Mouse (Mus musculus) telencephalon, adult 2 months (tissue): ENCODE measurements at regions not wholly inside any gene's neighbourhood (a gene's known extent, or its start where the extent isn't known, plus 50 kb on each side); places are given as distances from the start of the nearest gene placed in this dataset.

Experiments used
- DNase-seq: peaks from one replicate; pipeline ENCODE4 v3.0.0-alpha.2; 2011; ENCODE audit warnings: low read depth, low spot score

DNA sequence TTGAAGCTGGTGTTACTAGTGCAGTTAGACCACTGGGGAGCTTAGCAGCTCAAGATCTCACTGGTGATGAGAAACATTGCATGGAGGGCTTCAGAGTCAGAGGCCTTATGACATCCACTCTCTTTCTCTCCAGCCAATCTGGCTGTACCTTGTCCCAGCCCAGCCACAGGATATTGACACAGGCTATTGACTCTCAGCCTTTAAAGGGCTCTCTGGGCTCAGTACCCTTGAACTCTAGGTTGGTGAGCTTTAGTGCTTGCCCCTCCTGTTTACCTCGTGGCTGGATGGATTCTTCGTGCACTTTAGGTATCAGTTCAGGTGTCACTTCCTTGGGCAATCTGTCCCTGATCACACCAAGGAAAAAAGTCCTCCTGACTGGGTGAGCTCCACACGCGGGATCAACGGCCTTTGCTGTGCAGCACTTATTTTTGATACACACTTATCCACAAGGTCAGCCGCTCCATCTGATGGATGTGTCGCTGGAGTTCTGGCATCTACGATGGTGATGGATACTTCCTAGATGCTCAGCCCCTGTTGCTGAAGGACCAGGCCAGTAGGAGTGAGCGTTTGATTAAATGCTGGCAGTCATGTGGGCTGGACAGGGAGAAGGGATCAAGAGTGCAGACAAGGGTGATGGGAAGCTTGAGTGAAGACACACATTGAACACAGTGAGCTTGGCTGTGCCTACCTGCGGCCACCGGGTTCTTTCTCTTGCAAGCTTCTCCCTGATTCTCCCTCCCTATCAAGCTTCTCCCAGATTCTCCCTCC, 177.7 kb downstream of the Snx10 start:
- no peak for DNase-seq

DNA sequence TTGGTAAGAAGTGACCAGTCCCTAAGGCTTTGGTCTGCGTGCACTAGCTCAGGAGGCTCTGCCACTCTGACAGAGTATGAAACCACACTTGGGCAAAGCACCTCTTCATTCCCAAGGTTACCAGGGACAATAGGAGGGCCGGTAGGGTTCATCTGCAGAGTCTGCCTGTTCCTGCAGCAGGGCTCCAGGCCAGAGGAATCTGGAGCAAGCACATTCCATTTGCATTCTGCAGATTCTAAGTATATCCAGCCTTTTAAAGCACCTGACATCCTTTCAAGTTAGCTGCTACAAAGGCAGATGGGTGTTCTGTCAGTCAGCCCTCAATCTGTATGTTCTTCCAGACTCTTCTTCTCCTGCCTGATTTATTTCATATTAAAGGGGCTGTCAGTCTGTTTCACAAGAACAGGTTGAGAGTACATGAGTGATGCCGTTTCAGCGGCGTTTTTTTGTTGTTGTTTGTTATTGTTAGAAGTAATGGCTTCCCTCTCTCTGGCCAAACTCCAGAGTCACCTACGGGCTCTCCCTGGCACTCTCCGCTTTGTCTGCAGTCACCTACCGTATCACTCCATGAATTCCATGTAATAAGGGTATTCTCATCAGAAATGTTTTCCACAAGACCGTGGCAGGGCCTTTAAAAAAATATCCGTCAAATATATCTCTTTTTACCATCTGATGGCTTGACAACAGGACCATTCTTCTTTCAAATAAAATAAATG, 178.9 kb downstream of the Snx10 start:
- DNase-seq = peak; percentile 50

DNA sequence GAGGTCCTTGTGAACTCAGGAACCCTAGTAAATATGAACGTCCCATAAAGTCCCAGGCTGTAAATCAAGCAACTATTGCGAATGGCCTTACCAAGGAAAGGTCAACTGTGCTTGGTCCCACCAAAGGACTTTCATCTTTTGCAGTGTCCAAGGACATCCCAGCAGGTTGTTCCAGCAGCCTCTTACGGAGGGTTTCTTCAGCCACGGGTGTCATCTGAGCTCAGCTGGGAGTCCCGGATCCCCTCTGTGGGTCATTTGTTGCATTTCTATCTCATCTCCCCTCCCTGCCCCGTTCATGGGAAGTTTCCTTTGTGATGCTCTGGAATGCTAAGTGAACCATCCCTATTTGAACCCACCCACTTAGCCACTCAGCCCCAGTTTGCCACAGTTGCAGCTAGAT, 184.3 kb downstream of the Snx10 start:
- no peak for DNase-seq

DNA sequence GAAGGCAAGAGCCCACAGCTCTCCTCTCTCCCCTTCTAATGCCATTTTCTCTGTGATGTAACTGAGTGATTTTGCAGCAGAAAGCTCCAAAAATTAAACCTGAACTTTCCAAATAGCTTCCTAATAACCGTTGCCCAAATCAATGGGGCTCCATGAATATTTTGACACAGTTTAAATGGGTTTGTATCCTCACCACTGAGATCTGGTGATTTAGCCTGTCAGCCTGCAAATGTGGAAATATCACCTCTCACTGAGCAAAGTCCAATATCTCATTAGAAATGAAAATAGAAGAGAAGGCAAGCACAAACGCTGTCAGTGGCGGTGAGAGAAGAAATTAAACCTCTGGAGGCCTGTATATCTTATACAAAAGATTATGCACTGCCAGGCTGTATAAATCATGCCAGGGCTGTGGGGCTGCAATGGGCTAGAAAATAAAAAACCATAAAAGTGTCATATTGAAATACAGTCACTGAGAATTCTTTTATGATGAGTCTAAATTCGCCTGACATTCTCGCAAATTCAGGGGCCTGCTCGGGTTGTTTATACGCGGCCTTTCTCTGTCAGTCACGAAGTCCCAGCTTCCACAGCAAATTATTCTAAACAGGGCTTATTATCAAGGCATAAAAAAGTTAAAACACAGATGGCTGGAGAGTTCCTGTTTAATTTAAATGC, 185.1 kb downstream of the Snx10 start:
- DNase-seq = no peak

DNA sequence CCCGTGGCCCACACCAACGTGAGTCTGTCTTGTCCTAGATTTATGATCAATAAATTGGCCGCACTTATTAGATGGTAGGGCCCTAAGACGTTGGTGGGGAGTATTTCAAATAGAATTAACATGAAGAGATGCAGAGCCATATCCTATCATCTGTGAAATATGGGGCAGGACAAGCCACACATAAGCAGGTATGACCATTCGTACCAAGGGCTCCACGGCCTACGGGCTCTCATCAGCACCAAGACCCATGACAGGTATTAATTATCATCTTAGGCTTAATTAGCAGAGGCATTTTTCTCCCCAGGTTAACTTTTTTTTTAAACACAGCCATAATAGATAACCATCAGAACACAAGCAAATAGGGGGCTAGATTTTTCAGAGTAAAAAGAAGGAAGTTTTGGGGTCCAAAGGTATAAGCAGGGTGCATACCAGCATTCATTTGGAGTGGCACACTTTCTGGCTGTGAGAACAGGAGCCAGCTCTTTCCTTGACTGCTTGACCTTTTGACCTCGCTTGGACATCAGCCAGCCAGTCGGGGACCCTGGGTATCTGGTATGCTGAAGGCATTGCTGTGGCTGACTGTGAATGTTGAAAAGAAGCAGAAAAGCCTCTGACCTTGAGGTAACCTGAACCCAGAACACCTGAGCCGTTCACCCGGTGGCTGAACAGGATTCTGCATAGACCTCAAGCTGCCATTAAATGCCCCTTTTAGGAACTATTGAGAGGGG, 185.8 kb downstream of the Snx10 start:
- DNase-seq = no peak

DNA sequence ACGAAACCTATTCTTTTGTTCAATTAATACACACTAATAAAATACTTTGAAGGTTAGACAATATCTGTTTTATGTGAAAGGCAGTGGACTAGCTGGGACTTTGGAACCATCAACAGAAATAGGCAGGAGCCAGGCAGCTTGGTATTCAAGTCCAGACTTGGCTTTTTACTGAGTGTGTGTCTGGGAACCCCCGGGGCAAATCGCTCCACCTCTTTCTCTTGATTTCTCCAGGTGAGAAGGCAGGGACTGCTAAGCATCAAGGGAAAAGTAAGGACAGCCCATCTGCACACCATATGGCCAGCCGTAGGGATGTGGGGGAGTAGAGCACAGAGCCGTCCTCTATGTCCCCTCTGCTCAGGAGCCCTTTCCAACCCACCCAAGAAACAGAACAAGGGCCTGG, 186.5 kb downstream of the Snx10 start:
- DNase-seq = no peak

DNA sequence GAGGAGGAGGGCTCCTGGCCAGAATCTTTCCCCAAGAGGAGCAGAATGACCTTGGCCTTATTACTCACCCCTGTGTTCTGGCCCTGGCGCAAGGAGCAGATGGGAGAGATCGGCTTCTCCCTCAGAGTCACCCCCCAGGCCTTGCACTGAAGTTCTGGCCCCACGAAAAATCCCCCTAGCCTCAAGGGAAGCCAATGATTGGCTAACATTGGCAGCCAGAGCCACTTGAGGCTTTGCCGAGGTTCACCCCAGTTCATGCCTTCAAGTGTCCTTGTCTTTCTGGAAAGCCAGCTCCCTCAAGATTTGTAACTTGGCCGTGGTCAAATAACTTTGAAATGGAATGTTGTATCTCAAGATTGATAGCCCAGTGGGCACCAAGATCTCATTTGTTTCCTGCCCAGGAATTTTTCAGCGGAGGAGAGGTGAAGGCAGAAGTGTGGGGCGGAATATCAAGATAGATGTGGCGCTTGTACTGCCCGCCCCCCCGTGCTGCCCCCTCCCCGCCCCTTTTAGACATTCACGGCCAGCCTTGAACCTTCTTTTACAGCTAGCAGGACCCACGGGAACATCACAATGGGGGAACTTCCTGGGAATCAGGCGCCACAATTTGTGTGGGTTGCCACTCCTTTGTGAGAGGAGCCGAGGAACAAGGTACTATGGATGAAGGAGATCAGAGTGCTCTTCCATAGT, 187.4 kb downstream of the Snx10 start:
- DNase-seq = no peak

DNA sequence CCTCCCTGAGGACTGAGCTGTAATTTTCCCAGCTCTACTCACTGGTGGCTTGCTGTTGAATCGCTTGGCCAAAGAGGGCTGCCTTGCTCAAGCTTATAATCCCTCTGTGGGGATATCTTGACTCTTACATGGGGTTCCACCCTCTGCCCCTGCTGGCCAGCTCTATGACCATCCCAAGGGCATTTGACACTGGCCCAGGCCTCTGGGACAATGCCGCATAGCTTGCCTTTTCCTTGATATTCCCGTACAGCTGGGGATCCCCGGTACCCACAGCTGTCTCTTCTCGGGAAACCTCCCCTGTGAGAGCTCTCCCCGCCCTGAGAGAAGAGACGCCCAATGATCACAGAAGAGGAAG, 187.9 kb downstream of the Snx10 start:
- DNase-seq = no peak

DNA sequence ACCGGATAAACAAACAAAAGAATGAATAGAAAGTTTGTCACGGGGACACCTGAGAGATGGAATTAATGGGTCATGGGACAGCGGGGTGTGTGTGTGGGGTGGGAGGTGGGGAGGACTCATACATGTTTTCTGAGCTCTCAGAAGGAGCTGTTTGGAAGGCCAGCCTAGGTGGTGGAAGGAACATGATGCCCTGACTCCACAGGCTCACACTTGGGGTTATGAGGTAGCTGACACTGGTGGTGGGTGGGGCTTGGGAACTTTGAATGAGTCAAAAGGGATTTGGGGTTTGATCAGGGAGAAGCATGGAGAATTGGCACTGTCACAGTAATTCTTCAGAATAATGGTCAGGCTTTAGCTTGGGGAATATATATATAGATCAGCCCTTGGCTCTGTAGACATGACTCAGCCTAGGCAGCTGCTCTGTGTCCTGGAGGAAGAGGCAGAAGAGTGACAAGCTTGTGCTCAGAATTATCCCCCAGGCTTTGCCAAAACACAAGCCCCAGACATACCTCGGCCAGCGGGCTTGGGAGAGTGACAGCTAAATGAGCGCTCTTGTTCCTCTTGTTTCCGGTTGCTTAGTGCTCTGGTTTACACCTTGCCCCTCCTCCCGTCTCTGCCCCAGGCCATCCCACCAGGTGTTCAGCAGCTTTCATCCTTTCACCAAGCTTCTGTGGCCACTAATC, 191.6 kb downstream of the Snx10 start:
- DNase-seq = no peak

DNA sequence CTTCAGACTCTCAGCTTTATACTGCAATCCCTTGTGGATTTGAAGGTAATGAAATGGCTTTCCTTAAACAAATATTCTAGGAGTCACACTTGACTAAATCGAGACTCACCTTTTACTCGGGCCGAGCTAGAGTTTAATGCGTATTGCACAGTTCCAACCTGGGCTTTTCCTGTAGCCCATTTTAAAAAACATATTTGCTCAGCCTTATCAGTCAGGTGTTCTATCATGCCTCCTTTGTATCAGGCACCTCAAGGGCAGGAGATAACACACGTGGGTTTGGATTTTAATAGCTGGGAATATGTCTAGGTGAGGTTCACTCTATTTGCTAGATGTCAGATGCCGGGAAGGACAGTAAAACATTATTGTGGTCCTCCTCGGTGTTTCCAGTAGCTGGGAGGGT, 193.7 kb downstream of the Snx10 start:
- no peak for DNase-seq

DNA sequence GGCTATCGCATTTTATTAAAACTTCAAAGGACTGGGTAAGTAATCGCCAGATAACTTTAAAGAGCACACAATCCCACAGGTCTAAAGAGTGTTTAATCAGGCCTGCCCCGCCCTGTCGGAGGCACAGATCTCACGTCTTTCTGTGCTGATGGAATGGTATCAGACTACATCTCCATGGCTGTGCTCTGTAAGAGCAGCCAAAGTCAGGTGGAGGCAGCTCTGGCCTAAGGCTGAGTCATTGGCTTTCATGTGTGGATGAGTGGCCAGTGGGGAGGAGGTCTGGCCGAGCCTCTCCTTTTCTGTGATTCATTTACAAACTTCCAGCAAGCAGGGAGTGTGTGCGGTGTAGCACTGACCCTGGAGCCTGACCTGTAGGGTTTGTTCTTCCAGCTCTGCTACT, 197.0 kb downstream of the Snx10 start:
- no peak for DNase-seq

DNA sequence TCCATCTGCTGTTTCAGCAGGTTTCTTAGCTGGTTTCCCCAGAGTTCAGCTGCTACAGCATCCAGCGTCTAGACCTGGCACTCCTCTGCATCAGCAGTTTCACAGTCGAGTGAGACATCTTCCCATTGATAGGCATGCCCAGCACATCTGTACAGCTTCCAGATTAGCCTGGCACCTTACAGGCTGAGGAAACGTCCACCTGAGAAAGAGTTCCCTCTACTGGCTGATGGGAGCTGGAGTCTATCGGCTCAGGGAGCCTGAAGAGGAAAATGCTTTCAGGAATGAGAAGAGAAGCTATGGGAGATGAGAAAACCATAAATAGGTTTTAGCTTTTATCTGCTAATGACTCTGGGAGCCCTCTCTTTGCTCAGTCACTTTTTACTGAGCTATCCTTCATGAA, 199.4 kb downstream of the Snx10 start:
- DNase-seq = no peak

DNA sequence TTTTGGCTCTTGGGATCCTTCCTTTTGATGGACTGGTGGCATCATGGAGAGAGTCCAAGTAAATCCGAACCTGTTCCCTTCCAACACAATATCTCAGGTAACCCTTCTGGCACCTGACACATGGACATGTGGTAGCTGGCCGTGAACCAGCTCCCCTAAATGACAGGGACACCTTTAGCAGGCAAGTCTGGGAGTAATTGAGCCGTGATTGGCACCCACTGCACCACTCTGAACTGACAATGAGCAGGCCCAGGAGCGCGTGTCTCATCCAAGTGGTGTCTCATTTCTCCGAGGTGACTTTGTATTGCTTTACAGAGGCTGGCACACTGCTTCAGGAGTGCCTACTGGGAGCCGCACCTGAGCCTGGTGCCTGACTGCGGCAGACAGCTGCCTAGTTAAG, 203.5 kb downstream of the Snx10 start:
- no peak for DNase-seq

DNA sequence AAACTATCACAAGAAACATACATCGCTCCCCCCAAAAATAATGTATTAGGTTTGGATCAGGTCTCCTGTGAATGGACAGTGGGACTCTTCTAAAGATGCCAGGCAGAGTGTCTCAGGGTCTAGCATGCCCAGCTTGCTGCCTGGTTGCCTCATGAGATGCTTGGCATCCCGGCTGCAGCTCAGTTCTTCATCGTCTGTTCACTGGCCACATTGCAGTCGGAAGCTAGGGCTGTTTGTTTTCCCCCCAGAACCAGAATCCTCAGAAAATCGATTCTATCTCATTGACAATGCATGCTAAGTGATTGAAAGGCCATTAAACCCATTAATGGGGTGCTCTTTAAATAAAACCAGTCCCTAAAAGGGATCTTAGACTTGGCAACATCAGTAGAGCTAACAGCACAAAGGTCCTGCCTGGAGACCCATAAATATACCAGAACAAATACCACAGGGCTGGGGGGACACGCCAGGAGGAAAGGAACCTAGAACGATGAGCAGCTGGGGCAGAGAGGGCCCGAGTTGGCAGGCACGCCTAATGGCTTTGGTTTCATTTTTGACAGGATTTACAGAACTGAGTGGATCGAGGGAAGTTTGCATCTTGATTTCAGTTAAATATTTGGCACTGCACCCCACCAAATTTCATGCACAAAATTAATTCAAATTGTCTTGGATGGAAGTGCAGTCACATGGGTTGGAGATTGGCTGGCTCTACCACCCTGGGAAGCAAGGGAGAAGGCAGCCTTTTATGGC, 205.3 kb downstream of the Snx10 start:
- DNase-seq = no peak

DNA sequence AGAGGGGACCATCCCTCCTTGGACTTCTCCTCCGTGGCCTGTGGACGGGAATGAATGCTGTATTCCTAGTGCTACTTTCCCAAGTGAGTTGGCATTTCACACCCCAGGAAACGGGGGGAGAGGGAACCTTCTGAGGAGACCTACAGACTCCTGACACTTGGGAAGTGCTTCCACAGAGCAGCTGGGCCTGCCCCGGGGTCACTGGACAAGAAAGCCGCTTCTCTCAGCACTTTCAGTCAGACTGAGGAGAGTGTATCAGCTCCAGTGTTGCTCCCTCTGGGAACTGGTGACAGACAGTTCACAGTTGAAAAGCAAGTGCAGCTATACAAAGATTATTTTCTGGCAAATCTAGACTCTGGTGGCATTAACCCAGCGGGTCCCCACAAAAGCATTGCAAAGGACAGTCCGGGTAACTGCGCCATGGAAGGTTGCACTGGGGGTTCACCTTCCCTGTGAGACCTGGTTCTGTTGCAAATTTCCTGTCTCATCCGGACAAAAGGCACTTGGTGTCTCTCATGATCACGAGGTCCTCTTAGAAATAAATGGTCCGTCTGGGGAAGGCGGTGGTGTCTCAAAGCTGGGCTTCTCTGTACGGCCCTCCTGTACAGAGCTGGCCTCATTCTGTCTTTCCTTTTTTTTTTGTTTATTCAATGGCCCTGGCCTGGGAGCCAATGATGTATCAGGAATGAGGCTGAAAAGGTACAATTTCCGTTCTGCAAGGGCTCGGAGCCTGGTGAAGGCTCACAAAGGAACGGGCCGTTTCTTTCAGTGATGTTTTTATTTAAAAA, 207.1 kb downstream of the Snx10 start:
- no peak for DNase-seq

DNA sequence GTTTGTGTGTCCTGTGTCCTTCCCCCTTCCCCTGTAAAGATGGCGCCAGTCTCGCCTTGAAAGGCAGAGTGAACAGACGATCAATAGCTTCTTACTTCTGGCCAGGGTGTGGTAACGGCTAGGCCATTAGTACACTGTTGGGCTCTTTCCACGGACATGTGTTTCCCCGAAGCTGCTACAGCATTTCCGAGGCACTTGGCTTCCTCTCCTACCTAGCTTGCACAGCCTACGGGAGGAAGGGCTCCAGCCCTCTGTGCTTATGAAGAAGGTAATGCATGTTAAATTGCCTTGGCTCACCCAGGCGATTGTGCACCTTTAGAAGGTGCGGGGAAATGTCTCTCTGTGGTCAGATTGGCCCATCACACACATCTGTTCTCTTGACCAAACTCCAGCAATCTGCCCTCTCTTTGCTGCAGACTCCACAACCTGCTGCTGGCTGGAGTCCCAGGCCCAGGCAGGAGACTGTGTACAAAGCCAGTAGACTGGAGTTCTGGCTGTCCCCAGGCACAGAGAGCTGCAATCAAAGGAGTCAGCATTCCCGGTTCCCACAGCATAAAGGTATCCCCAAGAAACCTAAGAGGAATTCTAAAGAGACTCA, 208.7 kb downstream of the Snx10 start:
- no peak for DNase-seq

DNA sequence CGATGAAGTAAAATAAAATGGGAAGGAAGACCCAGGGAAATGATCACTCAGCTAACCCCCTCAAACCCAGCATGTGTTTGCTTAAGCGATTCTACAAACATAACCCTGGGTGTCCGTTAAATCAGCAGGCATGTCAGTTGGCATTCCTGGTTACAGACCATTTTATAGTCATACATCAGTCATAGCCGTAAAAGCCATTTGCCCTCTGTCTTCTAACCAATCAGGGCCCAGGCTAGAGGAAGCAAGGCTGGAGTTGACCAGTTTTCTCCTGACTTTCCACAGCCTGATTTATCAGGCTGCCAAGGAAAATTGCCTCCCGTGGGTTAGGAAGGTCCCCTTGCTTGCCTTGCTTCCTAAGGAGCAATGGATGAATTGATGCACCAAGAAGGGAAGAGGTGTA, 212.3 kb downstream of the Snx10 start:
- no peak for DNase-seq

DNA sequence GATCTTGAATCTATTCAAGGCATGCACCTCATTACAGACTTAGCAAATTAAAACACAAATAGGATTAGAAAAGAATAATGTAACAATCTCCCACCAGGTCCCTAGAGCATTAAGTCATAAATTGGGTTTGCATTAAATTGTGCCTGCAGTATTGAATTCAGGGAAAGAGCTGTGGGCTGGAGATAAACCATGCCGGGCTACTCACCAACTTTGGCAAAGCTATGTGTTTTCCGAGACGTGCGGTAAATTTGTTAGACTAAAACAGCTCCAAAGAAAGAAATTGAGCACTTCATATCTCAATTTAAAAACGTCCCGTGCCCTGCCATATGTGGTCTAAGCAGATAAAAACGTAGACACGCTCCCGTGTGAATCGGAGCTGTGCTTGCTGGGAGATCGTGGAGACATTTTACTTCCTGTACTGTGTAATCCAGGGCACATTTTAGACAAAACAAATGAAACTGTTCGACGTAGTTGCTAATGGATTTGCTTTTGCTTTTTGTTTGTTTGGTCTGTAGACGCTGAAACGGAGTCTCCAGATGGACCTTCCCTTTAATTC, 219.5 kb downstream of the Snx10 start:
- no peak for DNase-seq

DNA sequence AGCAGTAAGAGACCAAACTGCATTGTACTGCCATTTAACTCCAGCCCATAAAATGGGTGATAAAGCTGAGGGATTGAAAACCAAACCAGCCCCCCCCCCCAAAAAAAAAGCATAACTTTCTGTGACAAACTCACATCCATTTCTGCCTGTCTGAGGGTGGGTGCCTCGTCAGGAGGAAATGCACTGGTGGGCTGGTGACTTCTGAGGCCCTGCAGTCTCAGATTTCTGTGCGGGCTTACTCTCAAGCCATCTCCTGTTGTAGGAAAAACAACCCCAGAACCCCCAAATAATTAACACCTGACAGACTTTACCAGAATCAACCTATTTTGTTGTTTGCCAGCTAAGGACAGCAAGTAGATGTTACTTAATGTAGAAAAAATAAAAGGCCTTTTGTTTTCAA, 220.9 kb downstream of the Snx10 start:
- no peak for DNase-seq
